Comparison of ENCODE assay signal across 24 mouse cellular contexts in the genomic region with DNA sequence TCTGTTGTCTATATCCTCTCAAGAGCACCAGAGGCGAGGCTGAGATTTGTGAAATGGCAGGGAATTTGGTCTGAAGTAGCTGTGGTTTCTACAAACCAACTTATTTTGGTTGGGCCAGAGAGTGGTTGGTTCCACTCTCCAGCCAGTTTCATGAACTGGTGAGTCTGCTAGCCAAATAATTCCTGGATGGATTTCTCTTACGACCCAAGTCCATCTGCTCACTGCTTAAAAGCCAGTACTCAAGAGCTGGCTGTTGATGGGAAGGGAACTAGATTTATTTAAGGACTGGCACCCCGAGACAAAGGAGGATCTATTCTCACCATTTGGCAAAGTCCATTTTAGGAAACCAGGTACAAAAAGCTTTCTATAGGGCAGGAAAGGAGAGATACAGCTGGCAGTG. TPM values are rescaled to one million over a fixed set of nuclear protein-coding genes. Genes with fewer than 3 reads are reported as not detected.
"Had no signal": no experiment of that assay in that cellular context is flagged by ENCODE, and none has a peak within 500 bp of the region (broad histone marks: within the 10 kb centered on the region; RNA-seq: fewer than 3 reads in every experiment).

No protein-coding gene starts in this region.

- H3K27me3 ChIP-seq: liver, embryonic 12.5 days; lung, embryonic 15.5 days; midbrain, embryonic 15.5 days; neural tube, embryonic 12.5 days had no signal

- ATAC-seq: liver, embryonic 12.5 days; midbrain, embryonic 15.5 days had no signal

- H3K36me3 ChIP-seq: limb, embryonic 10.5 days; liver, embryonic 12.5 days; lung, embryonic 15.5 days; midbrain, embryonic 15.5 days; neural tube, embryonic 12.5 days had no signal

- H3K9ac ChIP-seq: liver, embryonic 12.5 days; lung, embryonic 15.5 days; midbrain, embryonic 15.5 days; neural tube, embryonic 12.5 days had no signal

- H3K4me2 ChIP-seq: liver, embryonic 12.5 days; lung, embryonic 15.5 days; midbrain, embryonic 11.5 days; midbrain, embryonic 15.5 days; neural tube, embryonic 12.5 days had no signal

- H3K9me3 ChIP-seq: limb, embryonic 10.5 days; liver, embryonic 12.5 days; lung, embryonic 15.5 days; megakaryocyte, embryonic 14.5 days; midbrain, embryonic 15.5 days; neural tube, embryonic 12.5 days had no signal

- H3K4me1 ChIP-seq: liver, embryonic 12.5 days; megakaryocyte, embryonic 14.5 days; midbrain, embryonic 15.5 days had no signal

- DNase-seq: kidney, adult 9 months; kidney, postnatal 14 days; lung, postnatal 14 days; spleen, adult 18-20 months; thymus, adult 18-20 months; thymus, postnatal 25 days had no signal

- H3K27ac ChIP-seq: limb, embryonic 10.5 days; liver, embryonic 12.5 days; lung, embryonic 15.5 days; macrophage; midbrain, embryonic 15.5 days; neural tube, embryonic 12.5 days had no signal

- H3K4me3 ChIP-seq: limb, embryonic 10.5 days; liver, embryonic 12.5 days; lung, embryonic 15.5 days; megakaryocyte, embryonic 14.5 days; midbrain, embryonic 15.5 days; neural tube, embryonic 12.5 days had no signal

RNA-seq across cellular contexts. Expression of a gene that starts 57.1 kb away (rescaled TPM):
- total RNA-seq: layer of hippocampus, adult 8-10 months; layer of hippocampus, postnatal 14 days; left cerebral cortex, adult 18-20 months; left cerebral cortex, postnatal 10 days; monocyte, adult 5-6 weeks; neutrophil, adult 5-6 weeks had no signal
- polyA plus RNA-seq: large intestine, adult 2 months; limb, embryonic 10.5 days; limb, embryonic 14.5 days; liver, embryonic 12.5 days; liver, embryonic 16.5 days; lung, embryonic 15.5 days; macrophage; midbrain, embryonic 11.5 days; midbrain, embryonic 15.5 days; neural tube, embryonic 12.5 days; stomach, embryonic 14.5 days had no signal
